Mouse (Mus musculus) ES-E14 (cell line): ENCODE measurements around the gene Tapt1.

Source experiments
- HCFC1 ChIP-seq: IDR thresholded peaks from 2 replicates; pipeline ENCODE4 v1.6.1; 2012; ENCODE audit warnings: low read length, inconsistent platforms, borderline replicate concordance; ENCODE audit not compliant: insufficient read depth
- MAFK ChIP-seq: IDR thresholded peaks from 2 replicates; pipeline ENCODE4 v1.6.1; 2014; ENCODE audit warnings: mild to moderate bottlenecking, low read depth, low read length, inconsistent platforms; ENCODE audit not compliant: insufficient read depth
- ZNF384 ChIP-seq: IDR thresholded peaks from 2 replicates; pipeline ENCODE4 v1.6.1; 2012; ENCODE audit warnings: low read depth, low read length, inconsistent platforms

GRCm38 (mm10) chr5:44174046-44174445 lies 52.4 kb downstream of the Tapt1 start:
- no peak for TF ChIP-seq MAFK
- no peak for TF ChIP-seq ZNF384
- TF ChIP-seq HCFC1 = no peak
